Mouse (Mus musculus): ENCODE measurements around the gene Aldh1a2. TPM values are rescaled to one million over a fixed set of nuclear protein-coding genes. Genes with fewer than 3 reads are reported as not detected.

Gene Aldh1a2
- polyA plus RNA-seq, 2 experiments = 0.58 to 0.79 TPM

GRCm38 (mm10) chr9:71320246-71321155, 104.9 kb downstream of the Aldh1a2 start:
- H3K36me3 ChIP-seq (replicated peaks; ENCODE audit: control insufficient read depth, insufficient read depth, low read depth) = no peaks in the 10 kb centered on the region
- no peak overlapping the region for H3K27ac ChIP-seq
- no peak overlapping the region for H3K4me2 ChIP-seq (ENCODE audit: low read depth)
- no peaks in the 10 kb centered on the region for H3K27me3 ChIP-seq (ENCODE audit: control insufficient read depth, insufficient read depth, low read length)
- H3K9ac ChIP-seq (replicated peaks) = no peak overlapping the region
- ATAC-seq (ENCODE audit: insufficient read depth) = no peak
- no peak overlapping the region for H3K4me3 ChIP-seq (ENCODE audit: insufficient read depth in 1 of 2, low read depth in 2 of 2, low read length in 2 of 2)
- peak in 1 of 3 experiments; percentile 9 for DNase-seq (ENCODE audit: low read depth in 3 of 3, low spot score in 3 of 3)
- no peaks in the 10 kb centered on the region for H3K9me3 ChIP-seq (ENCODE audit: control insufficient read depth, low read length)
- H3K4me1 ChIP-seq (replicated peaks; ENCODE audit: control insufficient read depth in 2 of 2, insufficient read depth in 2 of 2, low read length in 1 of 2) = peaks cover 0 to 3% of the 10 kb centered on the region in 2 experiments; a peak in 1 of 4 replicates
- TF ChIP-seq CTCF (IDR thresholded peaks at IDR 0.05; ENCODE audit: low read depth) (peak; percentile 46), EP300 (IDR thresholded peaks at IDR 0.05; ENCODE audit: low read depth) (no peak)
- 41% methylated on average over 11 of the region's 11 CpGs for WGBS (ENCODE audit: insufficient replicate concordance)

GRCm38 (mm10) chr9:71321436-71321835, 105.8 kb downstream of the Aldh1a2 start:
- H3K4me3 ChIP-seq (ENCODE audit: insufficient read depth in 1 of 2, low read depth in 2 of 2, low read length in 2 of 2) = no peak overlapping the region
- H3K9ac ChIP-seq (replicated peaks) = no peak overlapping the region
- no peaks in the 10 kb centered on the region for H3K27me3 ChIP-seq (ENCODE audit: control insufficient read depth, insufficient read depth, low read length)
- no peak for TF ChIP-seq EP300 (IDR thresholded peaks at IDR 0.05; ENCODE audit: low read depth)
- no peak for TF ChIP-seq CTCF (IDR thresholded peaks at IDR 0.05; ENCODE audit: low read depth)
- no peaks in the 10 kb centered on the region for H3K9me3 ChIP-seq (ENCODE audit: control insufficient read depth, low read length)
- 65% methylated on average over 7 of the region's 7 CpGs for WGBS (ENCODE audit: insufficient replicate concordance)
- H3K4me1 ChIP-seq (replicated peaks; ENCODE audit: control insufficient read depth in 2 of 2, insufficient read depth in 2 of 2, low read length in 1 of 2) = peaks cover 0 to 3% of the 10 kb centered on the region in 2 experiments; a peak in 1 of 4 replicates
- H3K36me3 ChIP-seq (replicated peaks; ENCODE audit: control insufficient read depth, insufficient read depth, low read depth) = no peaks in the 10 kb centered on the region
- no peak for DNase-seq (ENCODE audit: low read depth in 3 of 3, low spot score in 3 of 3)
- ATAC-seq (ENCODE audit: insufficient read depth) = no peak
- H3K4me2 ChIP-seq (ENCODE audit: low read depth) = no peak overlapping the region
- H3K27ac ChIP-seq = no peak overlapping the region

- H3K36me3 ChIP-seq (replicated peaks; ENCODE audit: control insufficient read depth, insufficient read depth, low read depth) = no peaks in the 10 kb centered on the region
- ATAC-seq (ENCODE audit: insufficient read depth) = no peak
- H3K9me3 ChIP-seq (ENCODE audit: control insufficient read depth, low read length) = no peaks in the 10 kb centered on the region
- H3K4me3 ChIP-seq (ENCODE audit: insufficient read depth in 1 of 2, low read depth in 2 of 2, low read length in 2 of 2) = no peak overlapping the region
- 55% methylated on average over 6 of the region's 6 CpGs for WGBS (ENCODE audit: insufficient replicate concordance)
- H3K27ac ChIP-seq = no peak overlapping the region
- no peak for DNase-seq (ENCODE audit: low read depth in 3 of 3, low spot score in 3 of 3)
- no peak overlapping the region for H3K9ac ChIP-seq (replicated peaks)
- no peak overlapping the region for H3K4me2 ChIP-seq (ENCODE audit: low read depth)
- no peaks in the 10 kb centered on the region for H3K27me3 ChIP-seq (ENCODE audit: control insufficient read depth, insufficient read depth, low read length)
- TF ChIP-seq CTCF (IDR thresholded peaks at IDR 0.05; ENCODE audit: low read depth) (no peak), EP300 (IDR thresholded peaks at IDR 0.05; ENCODE audit: low read depth) (no peak)
- peaks cover 0 to 1% of the 10 kb centered on the region in 2 experiments; a peak in 1 of 4 replicates for H3K4me1 ChIP-seq (replicated peaks; ENCODE audit: control insufficient read depth in 2 of 2, insufficient read depth in 2 of 2, low read length in 1 of 2)
Measured at GRCm38 (mm10) chr9:71321871-71322270, 106.3 kb downstream of the Aldh1a2 start.

- no peaks in the 10 kb centered on the region for H3K4me1 ChIP-seq (replicated peaks; ENCODE audit: control insufficient read depth in 2 of 2, insufficient read depth in 2 of 2, low read length in 1 of 2)
- ATAC-seq (ENCODE audit: insufficient read depth) = no peak
- no peak overlapping the region for H3K27ac ChIP-seq
- no peaks in the 10 kb centered on the region for H3K9me3 ChIP-seq (ENCODE audit: control insufficient read depth, low read length)
- 43% methylated on average over 1 of the region's 1 CpGs for WGBS (ENCODE audit: insufficient replicate concordance)
- H3K9ac ChIP-seq (replicated peaks) = no peak overlapping the region
- H3K27me3 ChIP-seq (ENCODE audit: control insufficient read depth, insufficient read depth, low read length) = no peaks in the 10 kb centered on the region
- no peak overlapping the region for H3K4me3 ChIP-seq (ENCODE audit: insufficient read depth in 1 of 2, low read depth in 2 of 2, low read length in 2 of 2)
- TF ChIP-seq EP300 (IDR thresholded peaks at IDR 0.05; ENCODE audit: low read depth) = no peak
- no peak for TF ChIP-seq CTCF (IDR thresholded peaks at IDR 0.05; ENCODE audit: low read depth)
- no peak for DNase-seq (ENCODE audit: low read depth in 3 of 3, low spot score in 3 of 3)
- no peaks in the 10 kb centered on the region for H3K36me3 ChIP-seq (replicated peaks; ENCODE audit: control insufficient read depth, insufficient read depth, low read depth)
- no peak overlapping the region for H3K4me2 ChIP-seq (ENCODE audit: low read depth)
Measured at GRCm38 (mm10) chr9:71323303-71323952, 107.8 kb downstream of the Aldh1a2 start.

- no peak overlapping the region for H3K4me3 ChIP-seq (ENCODE audit: insufficient read depth in 1 of 2, low read depth in 2 of 2, low read length in 2 of 2)
- no peak for ATAC-seq (ENCODE audit: insufficient read depth)
- no peaks in the 10 kb centered on the region for H3K27me3 ChIP-seq (ENCODE audit: control insufficient read depth, insufficient read depth, low read length)
- H3K36me3 ChIP-seq (replicated peaks; ENCODE audit: control insufficient read depth, insufficient read depth, low read depth) = no peaks in the 10 kb centered on the region
- H3K27ac ChIP-seq = no peak overlapping the region
- H3K9me3 ChIP-seq (ENCODE audit: control insufficient read depth, low read length) = no peaks in the 10 kb centered on the region
- 37% methylated on average over 5 of the region's 5 CpGs for WGBS (ENCODE audit: insufficient replicate concordance)
- no peak for DNase-seq (ENCODE audit: low read depth in 3 of 3, low spot score in 3 of 3)
- no peak for TF ChIP-seq EP300 (IDR thresholded peaks at IDR 0.05; ENCODE audit: low read depth)
- TF ChIP-seq CTCF (IDR thresholded peaks at IDR 0.05; ENCODE audit: low read depth) = no peak
- H3K4me2 ChIP-seq (ENCODE audit: low read depth) = no peak overlapping the region
- H3K9ac ChIP-seq (replicated peaks) = no peak overlapping the region
- H3K4me1 ChIP-seq (replicated peaks; ENCODE audit: control insufficient read depth in 2 of 2, insufficient read depth in 2 of 2, low read length in 1 of 2) = no peaks in the 10 kb centered on the region
Measured at GRCm38 (mm10) chr9:71324060-71324459, 108.5 kb downstream of the Aldh1a2 start.

Data from liver, embryonic 14.5 days (tissue).